Mouse (Mus musculus) liver, adult 2 months (tissue): ENCODE results near the gene Htr1d.

Experiments
- CTCF ChIP-seq: fragments of 200-500 bp; IDR thresholded peaks from 2 replicates; pipeline ENCODE4 v1.5.1; 2011; ENCODE audit warnings: low read depth, low read length, control low read depth
- POLR2A ChIP-seq: fragments of 200-500 bp; IDR thresholded peaks from 2 replicates; pipeline ENCODE4 v1.6.1; 2011; ENCODE audit warnings: low read length, control low read depth; ENCODE audit not compliant: insufficient read depth; ENCODE audit errors: extremely low read depth

DNA sequence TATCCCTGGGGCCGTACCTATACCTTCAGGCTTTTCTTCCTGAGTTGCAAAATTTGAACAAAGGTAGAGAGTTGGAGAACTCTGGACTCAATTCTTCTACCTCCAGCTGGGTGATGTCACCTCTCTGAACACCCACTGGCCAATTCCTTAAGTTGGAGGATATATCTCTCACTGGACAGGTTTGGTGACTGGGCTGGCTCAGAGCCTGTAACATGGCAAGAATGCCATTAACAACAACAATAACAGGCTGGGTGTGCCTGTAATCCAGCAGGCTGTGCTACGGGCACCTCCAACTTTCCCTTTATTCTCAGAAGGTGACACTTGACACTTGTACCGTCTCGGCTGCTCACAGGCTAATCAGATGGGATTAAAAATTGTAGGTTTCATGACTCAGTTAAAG lies 15.8 kb downstream of the Htr1d start:
- TF ChIP-seq POLR2A (no peak), CTCF (no peak)
